Comparison of ENCODE assay signal across 9 mouse cellular contexts in genomic region chr13:91740851-91741250, GRCm38 (mm10). TPM values are rescaled to one million over a fixed set of nuclear protein-coding genes. Genes with fewer than 3 reads are reported as not detected.
DNase-seq lines count a peak whose midpoint lies in the region; ATAC-seq lines count a peak whose summit lies in the region.
"Had no signal": no experiment of that assay in that cellular context is flagged by ENCODE, and none has a peak within 500 bp of the region (broad histone marks: within the 10 kb centered on the region; RNA-seq: fewer than 3 reads in every experiment).

No protein-coding gene starts in this region.

- WGBS in lung, embryonic 15.5 days = 52% methylated on average over 6 of the region's 6 CpGs
- WGBS in limb, embryonic 15.5 days = 66% methylated on average over 6 of the region's 6 CpGs
- 58% methylated on average over 6 of the region's 6 CpGs for WGBS in stomach, embryonic 15.5 days

- H3K9me3 ChIP-seq in lung, embryonic 15.5 days = no peaks in the 10 kb centered on the region
- H3K9me3 ChIP-seq in limb, embryonic 15.5 days = no peaks in the 10 kb centered on the region
- no peaks in the 10 kb centered on the region for H3K9me3 ChIP-seq in stomach, embryonic 15.5 days

- H3K9ac ChIP-seq in lung, embryonic 15.5 days = no peak overlapping the region
- H3K9ac ChIP-seq in limb, embryonic 15.5 days = no peak overlapping the region
- H3K9ac ChIP-seq in stomach, embryonic 15.5 days = no peak overlapping the region

- no peak overlapping the region for H3K27ac ChIP-seq in lung, embryonic 15.5 days
- H3K27ac ChIP-seq in limb, embryonic 15.5 days = no peak overlapping the region
- H3K27ac ChIP-seq in stomach, embryonic 15.5 days = no peak overlapping the region

- H3K4me3 ChIP-seq in lung, embryonic 15.5 days = peak overlapping the region; percentile 40
- peak overlapping the region; percentile 34; the same call in 1 of the 2 replicates for H3K4me3 ChIP-seq in limb, embryonic 15.5 days
- peak overlapping the region; percentile 29 for H3K4me3 ChIP-seq in stomach, embryonic 15.5 days (replicated peaks)

- peaks cover 9% of the 10 kb centered on the region; the same call in 1 of the 2 replicates for H3K4me1 ChIP-seq in lung, embryonic 15.5 days
- peaks cover 11% of the 10 kb centered on the region for H3K4me1 ChIP-seq in limb, embryonic 15.5 days
- no peaks in the 10 kb centered on the region for H3K4me1 ChIP-seq in stomach, embryonic 15.5 days

- H3K27me3 ChIP-seq in lung, embryonic 15.5 days = peaks cover 8% of the 10 kb centered on the region; the same call in 1 of the 2 replicates
- peaks cover 20% of the 10 kb centered on the region for H3K27me3 ChIP-seq in limb, embryonic 15.5 days
- no peaks in the 10 kb centered on the region for H3K27me3 ChIP-seq in stomach, embryonic 15.5 days (replicated peaks)

- DNase-seq in cerebellum, adult 9-10 months = peak; percentile 4
- DNase-seq in lung, postnatal 4 days = no peak
- no peak for DNase-seq in gastrocnemius, adult 8-10 months (ENCODE audit: low spot score in 2 of 2)

- no peak for ATAC-seq in cerebellum, adult (ENCODE audit: insufficient number of reproducible peaks, low FRiP score, low TSS enrichment)
- no peak for ATAC-seq in lung, embryonic 15.5 days (ENCODE audit: borderline replicate concordance, extremely low read depth, low FRiP score, low TSS enrichment)
- no peak for ATAC-seq in limb, embryonic 15.5 days (ENCODE audit: insufficient number of reproducible peaks, low FRiP score, low TSS enrichment, low read depth)
- no peak for ATAC-seq in stomach, embryonic 15.5 days (ENCODE audit: insufficient read depth, low FRiP score, low read depth)
- no peak for ATAC-seq in megakaryocyte-erythroid progenitor cell, adult 5-6 weeks (replicated peaks; ENCODE audit: low FRiP score, low TSS enrichment, poor library complexity, severe bottlenecking)

- H3K4me2 ChIP-seq in lung, embryonic 15.5 days = peak overlapping the region; percentile 85
- no peak overlapping the region for H3K4me2 ChIP-seq in limb, embryonic 15.5 days
- H3K4me2 ChIP-seq in stomach, embryonic 15.5 days = peak overlapping the region; percentile 72

- H3K36me3 ChIP-seq in lung, embryonic 15.5 days = no peaks in the 10 kb centered on the region
- H3K36me3 ChIP-seq in limb, embryonic 15.5 days = no peaks in the 10 kb centered on the region
- H3K36me3 ChIP-seq in stomach, embryonic 15.5 days = no peaks in the 10 kb centered on the region

RNA-seq across cellular contexts. Expression of gene Acot12, which starts 0.5 kb away (rescaled TPM):
- polyA plus RNA-seq in lung, embryonic 15.5 days (2015; fragmentation: Nextera tagmentation; extraction: Ambion mirVana) = not detected in 2 replicates
- polyA plus RNA-seq in limb, embryonic 15.5 days (2015; fragmentation: Nextera tagmentation; extraction: Ambion mirVana) = 0.29 TPM in 1 of 2 replicates, not detected in the other
- polyA plus RNA-seq in stomach, embryonic 15.5 days (2015; fragmentation: Nextera tagmentation; extraction: Ambion mirVana) = 0.18 and 0.59 TPM in 2 replicates
- total RNA-seq in megakaryocyte-erythroid progenitor cell, adult 5-6 weeks (2014; fragmentation: Nextera tagmentation) = not detected in 2 replicates
- total RNA-seq in megakaryocyte-erythroid progenitor cell, adult 5-6 weeks (2017) = not detected in 2 replicates
- under 1 TPM in 1 of 4 experiments, not detected in 3; 0.35 TPM for total RNA-seq in gastrocnemius, adult 8-10 months (2022)
- total RNA-seq: hematopoietic stem cell, adult 5-6 weeks had no signal
